Mouse (Mus musculus) thymus, adult 2 months (tissue): ENCODE measurements at regions not wholly inside any gene's neighbourhood (a gene's known extent, or its start where the extent isn't known, plus 50 kb on each side); places are given as distances from the start of the nearest gene placed in this dataset.

Experiments
- DNase-seq: peaks from one replicate; pipeline ENCODE4 v3.0.0; 2021
- H3K27ac ChIP-seq: fragments of 200-500 bp; 2 replicates; pipeline ENCODE4 v1.5.1; 2012; ENCODE audit warnings: low read length, control low read depth; ENCODE audit not compliant: control insufficient read depth, insufficient read depth
- H3K27me3 ChIP-seq: fragments of 200-500 bp; 2 replicates; pipeline ENCODE4 v1.6.1; 2012; ENCODE audit warnings: mild to moderate bottlenecking, low read length, moderate library complexity, mixed read lengths; ENCODE audit not compliant: control insufficient read depth, insufficient read depth
- H3K36me3 ChIP-seq: fragments of 200-500 bp; 2 replicates; pipeline ENCODE4 v1.6.1; 2012; ENCODE audit warnings: mild to moderate bottlenecking, low read length, moderate library complexity; ENCODE audit not compliant: control insufficient read depth, insufficient read depth
- H3K4me1 ChIP-seq: fragments of 200-500 bp; replicated peaks from 2 replicates; pipeline ENCODE4 v1.6.1; 2012; ENCODE audit warnings: low read length; ENCODE audit not compliant: control insufficient read depth, insufficient read depth
- H3K4me3 ChIP-seq: fragments of 200-500 bp; 2 replicates; pipeline ENCODE4 v1.5.1; 2012; ENCODE audit warnings: mild to moderate bottlenecking, low read length, control low read depth, moderate library complexity; ENCODE audit not compliant: control insufficient read depth, insufficient read depth
- CTCF ChIP-seq: fragments of 200-500 bp; IDR thresholded peaks from 2 replicates; pipeline ENCODE4 v1.5.1; 2012; ENCODE audit warnings: mild to moderate bottlenecking, control low read depth, low read length, moderate library complexity, borderline replicate concordance; ENCODE audit not compliant: control insufficient read depth, poor library complexity, insufficient read depth; ENCODE audit errors: extremely low read depth
- POLR2A ChIP-seq: fragments of 200-500 bp; IDR thresholded peaks from 2 replicates; pipeline ENCODE4 v1.6.1; 2012; ENCODE audit warnings: mild to moderate bottlenecking, low read length, control low read depth, moderate library complexity; ENCODE audit not compliant: control insufficient read depth, poor library complexity, insufficient read depth; ENCODE audit errors: extremely low read depth
- WGBS: fragments of 180-500 bp; shearing (Covaris S2); methylation state at CpG from one replicate; pipeline ENCODE4 v1.1.7; 2018; 5-methylcytosine and 5-hydroxymethylcytosine counted together

DNA sequence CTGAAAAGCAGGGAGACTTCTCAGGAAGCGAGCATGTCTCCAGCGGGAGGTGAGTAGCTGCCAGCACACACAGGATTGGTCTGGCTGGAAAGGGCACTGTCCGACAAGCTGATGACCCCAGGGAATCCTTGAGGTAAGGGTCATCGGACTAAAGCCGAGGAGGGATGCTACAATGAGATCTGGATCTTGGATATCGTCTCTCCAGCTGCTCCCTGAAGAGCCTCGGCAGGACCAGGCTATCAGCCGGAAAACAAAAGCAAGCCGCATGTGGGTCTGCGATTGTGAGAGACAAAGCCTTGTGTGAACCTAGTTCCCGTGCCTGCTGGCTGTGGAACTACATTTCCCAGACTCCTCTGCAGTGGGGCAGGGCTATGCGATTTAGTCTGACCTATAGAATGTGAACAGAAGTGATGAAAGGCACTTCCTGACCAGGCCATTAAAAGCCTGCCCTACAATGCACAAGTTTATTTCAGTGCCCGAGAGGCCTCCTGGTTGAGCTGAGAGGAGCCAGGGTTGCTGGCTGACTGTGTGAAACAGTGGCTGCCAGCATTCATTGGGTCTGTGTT is 66.7 kb upstream of the Slc6a6 start:
- H3K27ac ChIP-seq, result peak overlapping the region; percentile 25; the same call in 1 of the 2 replicates
- no peaks in the 10 kb centered on the region for H3K36me3 ChIP-seq
- H3K4me1 ChIP-seq, result peaks cover 15% of the 10 kb centered on the region
- 6% methylated on average over 13 of the region's 13 CpGs for WGBS
- H3K4me3 ChIP-seq, result peak overlapping the region; percentile 51
- no peaks in the 10 kb centered on the region for H3K27me3 ChIP-seq
- DNase-seq, result peak; percentile 82
- TF ChIP-seq CTCF (no peak), POLR2A (peak; percentile 61; the same call in 1 of the 2 replicates)

DNA sequence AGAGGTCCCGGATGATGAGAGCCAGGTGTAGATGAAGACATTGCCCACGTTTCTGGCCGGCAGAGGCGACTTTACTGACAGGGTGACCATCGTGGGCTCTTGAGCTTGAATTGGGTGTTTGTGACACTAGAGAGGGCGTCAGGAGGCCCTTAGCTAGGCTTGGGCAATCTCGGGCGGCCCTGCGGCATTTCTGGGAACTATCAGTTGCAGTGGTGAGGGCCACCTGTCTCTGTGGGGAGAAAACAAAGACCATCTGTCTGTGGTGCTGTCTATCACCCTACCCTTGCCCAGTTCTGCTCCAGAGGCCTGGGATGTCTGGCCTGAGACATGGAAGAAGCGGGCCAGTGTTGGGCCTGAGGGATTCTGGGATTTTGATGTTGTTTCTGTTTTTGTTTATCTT is 66.2 kb upstream of the Slc6a6 start:
- H3K4me3 ChIP-seq, result peak overlapping the region; percentile 11; the same call in 1 of the 2 replicates
- 49% methylated on average over 10 of the region's 10 CpGs for WGBS
- DNase-seq, result no peak
- no peaks in the 10 kb centered on the region for H3K27me3 ChIP-seq
- TF ChIP-seq POLR2A, result no peak
- TF ChIP-seq CTCF, result no peak
- no peak overlapping the region for H3K27ac ChIP-seq
- peaks cover 15% of the 10 kb centered on the region for H3K4me1 ChIP-seq
- H3K36me3 ChIP-seq, result no peaks in the 10 kb centered on the region

DNA sequence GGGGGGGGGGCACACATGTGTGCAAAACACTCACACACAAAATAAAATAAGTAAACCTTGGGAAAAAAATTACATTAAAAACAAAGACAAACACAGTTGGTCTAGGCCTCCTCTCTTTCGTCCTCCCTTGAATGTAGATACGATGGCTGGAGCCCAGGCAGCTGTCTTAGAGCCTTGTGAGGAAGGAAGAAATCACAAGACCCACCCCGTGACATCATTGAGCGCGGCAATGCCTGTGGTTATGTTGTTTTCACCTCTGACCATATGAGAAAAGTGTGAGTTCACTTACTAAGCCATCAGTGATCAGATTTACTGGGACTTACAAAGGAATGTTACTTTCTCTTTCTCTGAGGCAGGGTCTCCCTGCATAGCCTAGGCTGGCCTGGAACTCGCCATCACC is 64.8 kb upstream of the Slc6a6 start:
- 72% methylated on average over 6 of the region's 6 CpGs for WGBS
- H3K4me1 ChIP-seq, result peaks cover 15% of the 10 kb centered on the region
- H3K36me3 ChIP-seq, result no peaks in the 10 kb centered on the region
- DNase-seq, result no peak
- H3K27ac ChIP-seq, result no peak overlapping the region
- TF ChIP-seq POLR2A, result no peak
- TF ChIP-seq CTCF, result no peak
- H3K27me3 ChIP-seq, result no peaks in the 10 kb centered on the region
- H3K4me3 ChIP-seq, result no peak overlapping the region

DNA sequence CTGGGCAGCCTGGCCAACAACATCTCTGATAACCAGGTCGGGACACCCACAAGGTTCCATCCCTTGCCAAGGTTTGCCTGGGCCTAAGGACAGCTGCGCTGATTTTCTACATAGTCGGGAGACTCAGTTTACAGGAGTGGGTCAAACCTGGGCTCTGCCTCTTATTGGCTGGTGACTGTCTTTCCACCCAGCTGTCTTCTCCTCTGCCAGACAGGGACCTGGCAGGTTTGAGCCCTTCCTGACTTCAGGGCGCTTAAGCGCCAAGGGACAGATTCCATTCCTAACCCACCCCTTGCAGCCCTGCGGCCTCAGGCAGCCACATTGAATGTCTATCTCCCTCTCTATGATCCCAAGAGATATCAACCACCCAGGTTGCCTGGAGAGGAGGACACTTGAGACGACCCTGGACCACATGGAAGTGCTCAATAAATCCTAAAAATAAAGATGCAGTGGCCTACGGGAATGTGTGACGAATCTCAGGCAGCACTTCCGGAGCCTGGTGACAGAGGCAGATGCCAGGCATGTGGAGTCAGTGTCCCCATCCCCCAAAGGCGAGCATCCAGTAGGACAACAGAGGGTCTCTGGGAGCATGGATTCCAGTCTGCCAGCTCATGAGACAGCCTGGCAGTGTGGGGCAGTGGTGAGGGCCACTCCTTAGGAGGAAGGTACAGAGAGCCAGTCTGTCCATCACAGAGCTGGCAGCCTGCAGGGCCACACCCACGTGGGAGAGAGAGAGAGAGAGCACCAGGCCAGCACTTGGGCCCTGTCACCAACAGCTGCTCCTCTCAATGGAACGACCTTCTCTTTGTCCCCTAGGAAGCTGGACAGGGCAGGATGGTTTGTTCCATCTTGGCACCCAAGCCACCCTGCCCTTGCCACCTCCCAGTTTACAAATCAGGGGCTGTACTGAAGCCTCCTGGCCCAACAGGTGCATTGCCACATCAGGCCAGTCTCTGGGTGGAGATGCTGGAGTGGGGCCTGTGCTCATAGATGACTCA is 63.8 kb upstream of the Slc6a6 start:
- no peak for TF ChIP-seq POLR2A
- WGBS, result 94% methylated on average over 13 of the region's 13 CpGs
- no peaks in the 10 kb centered on the region for H3K27me3 ChIP-seq
- peaks cover 15% of the 10 kb centered on the region for H3K4me1 ChIP-seq
- no peak overlapping the region for H3K27ac ChIP-seq
- H3K4me3 ChIP-seq, result no peak overlapping the region
- DNase-seq, result no peak
- no peaks in the 10 kb centered on the region for H3K36me3 ChIP-seq

DNA sequence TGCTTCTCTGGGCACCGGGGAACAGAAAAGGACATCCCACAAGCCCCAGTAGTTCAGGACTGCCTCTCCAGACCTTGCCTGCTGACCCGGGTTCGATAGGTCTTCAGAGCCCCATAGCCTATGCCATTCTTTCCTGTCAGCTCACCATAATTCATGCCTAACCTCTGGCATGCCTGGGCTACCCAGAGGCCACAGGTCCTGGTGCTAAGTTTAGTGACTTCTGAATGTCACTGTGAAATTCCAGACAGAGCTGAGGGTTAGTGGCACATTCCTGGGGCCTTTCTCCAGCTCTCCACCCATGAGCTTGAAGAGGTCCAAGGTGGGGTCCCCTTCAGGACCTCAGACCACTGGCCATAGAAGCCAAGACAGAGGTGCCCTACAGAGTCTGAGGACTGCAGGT is 62.4 kb upstream of the Slc6a6 start:
- H3K27me3 ChIP-seq, result no peaks in the 10 kb centered on the region
- H3K4me3 ChIP-seq, result no peak overlapping the region
- peaks cover 13% of the 10 kb centered on the region for H3K4me1 ChIP-seq
- no peak overlapping the region for H3K27ac ChIP-seq
- no peaks in the 10 kb centered on the region for H3K36me3 ChIP-seq
- no peak for TF ChIP-seq CTCF
- TF ChIP-seq POLR2A, result no peak
- DNase-seq, result no peak
- WGBS, result 99% methylated on average over 3 of the region's 3 CpGs

DNA sequence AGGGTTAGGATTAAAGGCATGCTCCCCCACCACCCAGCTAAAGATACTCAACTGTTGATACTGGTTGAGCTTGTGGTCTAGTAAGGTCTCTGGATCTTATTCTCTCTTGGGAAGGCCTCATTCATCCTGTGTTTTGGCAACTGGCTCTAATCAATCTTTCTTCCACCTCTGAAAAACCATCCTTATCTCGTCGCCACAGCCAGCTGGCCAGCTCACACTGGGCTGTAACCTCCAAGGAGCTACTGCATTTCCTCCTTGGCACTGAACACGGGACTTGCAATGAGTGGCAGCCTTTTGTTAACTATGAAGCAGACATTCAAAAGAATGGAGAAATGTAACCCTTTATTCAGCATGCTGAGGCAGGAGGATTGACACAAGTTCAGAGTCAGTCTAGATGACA is 61.4 kb upstream of the Slc6a6 start:
- Histone ChIP-seq H3K27me3 (no peaks in the 10 kb centered on the region), H3K4me3 (no peak overlapping the region), H3K4me1 (peaks cover 7% of the 10 kb centered on the region), H3K36me3 (no peaks in the 10 kb centered on the region), H3K27ac (no peak overlapping the region)
- WGBS, result 48% methylated on average over 3 of the region's 3 CpGs
- DNase-seq, result no peak
- TF ChIP-seq CTCF, result no peak
- TF ChIP-seq POLR2A, result no peak

DNA sequence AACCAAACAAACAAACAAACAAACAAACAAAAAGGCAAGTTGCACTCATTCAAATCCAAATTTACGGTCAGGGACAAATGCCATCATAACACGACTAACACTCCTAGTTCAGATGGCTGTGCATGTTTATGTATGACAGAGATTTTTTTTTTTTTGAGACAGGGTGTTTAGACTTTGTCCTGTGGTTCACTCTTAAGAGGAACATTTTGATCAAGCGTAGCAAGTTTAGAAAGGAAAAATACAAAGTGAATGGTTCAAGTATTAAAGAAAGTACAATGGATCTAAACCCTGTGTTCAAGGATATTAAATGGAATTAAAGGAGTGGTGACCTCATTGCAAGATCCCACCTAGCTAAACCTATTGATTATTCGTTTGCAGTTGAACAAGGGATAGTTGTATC is 60.2 kb upstream of the Slc6a6 start:
- Histone ChIP-seq H3K4me1 (no peaks in the 10 kb centered on the region), H3K36me3 (no peaks in the 10 kb centered on the region), H3K4me3 (no peak overlapping the region), H3K27me3 (no peaks in the 10 kb centered on the region), H3K27ac (no peak overlapping the region)
- no peak for DNase-seq
- no peak for TF ChIP-seq POLR2A
- no peak for TF ChIP-seq CTCF
- 97% methylated on average over 4 of the region's 4 CpGs for WGBS
